Mouse (Mus musculus) T-helper 17 cell (primary cell): ENCODE measurements at regions not wholly inside any gene's neighbourhood (a gene's known extent, or its start where the extent isn't known, plus 50 kb on each side); places are given as distances from the start of the nearest gene placed in this dataset.

Source experiments
- in situ Hi-C, 2 experiments: fragments of 300-600 bp; cut with MboI, MseI; formaldehyde crosslinking; loops; 1 replicate in 1 of 2; 2 replicates in 1 of 2; pipeline ENCODE4 v1.15.1; 2025; ENCODE audit warnings: high pct_unique_total_duplicates in 2 of 2

GRCm38 (mm10) chr7:69844631-69845324 lies 521.8 kb downstream of the Nr2f2 start:
- in situ Hi-C loops = no loop called here

GRCm38 (mm10) chr7:69837379-69837778 lies 529.2 kb downstream of the Nr2f2 start:
- in situ Hi-C loops = loop anchor here in 1 of 2 experiments (10.0 kb wide), 1 partner anchor 1327 kb away; no protein-coding TSS in a partner anchor

- in situ Hi-C loops = no loop called here
Measured at GRCm38 (mm10) chr7:69827251-69827650, 539.3 kb downstream of the Nr2f2 start.

- in situ Hi-C loops = no loop called here
Measured at GRCm38 (mm10) chr7:69820570-69820969, 546.0 kb downstream of the Nr2f2 start.

- in situ Hi-C loops = no loop called here
Measured at GRCm38 (mm10) chr7:69812301-69812700, 554.2 kb downstream of the Nr2f2 start.

- in situ Hi-C loops = no loop called here
Measured at GRCm38 (mm10) chr7:69810873-69811272, 555.7 kb downstream of the Nr2f2 start.

GRCm38 (mm10) chr7:69807220-69807619 lies 559.3 kb downstream of the Nr2f2 start:
- in situ Hi-C loops = no loop called here

- in situ Hi-C loops = no loop called here
Measured at GRCm38 (mm10) chr7:69770980-69771348, 595.6 kb downstream of the Nr2f2 start.

GRCm38 (mm10) chr7:69770313-69770979 lies 596.1 kb downstream of the Nr2f2 start:
- in situ Hi-C loops = no loop called here

- in situ Hi-C loops = no loop called here
Measured at GRCm38 (mm10) chr7:69766451-69766850, 600.1 kb downstream of the Nr2f2 start.

- in situ Hi-C loops = no loop called here
Measured at GRCm38 (mm10) chr7:69740495-69740894, 626.0 kb downstream of the Nr2f2 start.

- in situ Hi-C loops = no loop called here
Measured at GRCm38 (mm10) chr7:69738998-69739397, 627.5 kb downstream of the Nr2f2 start.

GRCm38 (mm10) chr7:69715081-69715480 lies 651.5 kb downstream of the Nr2f2 start:
- in situ Hi-C loops = no loop called here

- in situ Hi-C loops = no loop called here
Measured at GRCm38 (mm10) chr7:69670211-69670610, 696.3 kb downstream of the Nr2f2 start.

GRCm38 (mm10) chr7:69655583-69655982 lies 711.0 kb downstream of the Nr2f2 start:
- in situ Hi-C loops = loop anchor here in 1 of 2 experiments (5.0 kb wide), 1 partner anchor 1137 kb away; no protein-coding TSS in a partner anchor

GRCm38 (mm10) chr7:69645449-69645848 lies 721.1 kb downstream of the Nr2f2 start:
- in situ Hi-C loops = no loop called here

- in situ Hi-C loops = no loop called here
Measured at GRCm38 (mm10) chr7:69641652-69642051, 724.9 kb downstream of the Nr2f2 start.

- in situ Hi-C loops = no loop called here
Measured at GRCm38 (mm10) chr7:69599866-69600265, 766.7 kb downstream of the Nr2f2 start.

- in situ Hi-C loops = no loop called here
Measured at GRCm38 (mm10) chr7:69585716-69586115, 780.8 kb downstream of the Nr2f2 start.

- in situ Hi-C loops = no loop called here
Measured at GRCm38 (mm10) chr7:69585131-69585530, 781.4 kb downstream of the Nr2f2 start.

- in situ Hi-C loops = no loop called here
Measured at GRCm38 (mm10) chr7:69584516-69584915, 782.0 kb downstream of the Nr2f2 start.

GRCm38 (mm10) chr7:69583901-69584300 lies 782.6 kb downstream of the Nr2f2 start:
- in situ Hi-C loops = no loop called here

GRCm38 (mm10) chr7:69581668-69582067 lies 784.9 kb downstream of the Nr2f2 start:
- in situ Hi-C loops = no loop called here
